Mouse (Mus musculus): ENCODE measurements at regions not wholly inside any gene's neighbourhood (a gene's known extent, or its start where the extent isn't known, plus 50 kb on each side); places are given as distances from the start of the nearest gene placed in this dataset.
A peak's percentile ranks its signal among the peaks of the same experiment; 100 is the strongest.

- no peak for DNase-seq (ENCODE audit: low spot score in 2 of 2)
- intact Hi-C loops (cut with DNase I) = no loop called here
Measured at GRCm38 (mm10) chr17:45341573-45341972, 92.0 kb downstream of the Cdc5l start.

- intact Hi-C loops (cut with DNase I) = no loop called here
- no peak for DNase-seq (ENCODE audit: low spot score in 2 of 2)
Measured at GRCm38 (mm10) chr17:45340851-45341250, 92.7 kb downstream of the Cdc5l start.

GRCm38 (mm10) chr17:45339226-45339625 lies 94.3 kb downstream of the Cdc5l start:
- intact Hi-C loops (cut with DNase I) = no loop called here
- DNase-seq (ENCODE audit: low spot score in 2 of 2) = peak in 1 of 2 experiments; percentile 17

- intact Hi-C loops (cut with DNase I) = no loop called here
- DNase-seq (ENCODE audit: low spot score in 2 of 2) = peak in 1 of 2 experiments; percentile 31
Measured at GRCm38 (mm10) chr17:45338086-45338485, 95.5 kb downstream of the Cdc5l start.

- DNase-seq (ENCODE audit: low spot score in 2 of 2) = peak in 1 of 2 experiments; percentile 20
- intact Hi-C loops (cut with DNase I) = no loop called here
Measured at GRCm38 (mm10) chr17:45335586-45336151, 97.9 kb downstream of the Cdc5l start.

GRCm38 (mm10) chr17:45334732-45335381 lies 98.7 kb downstream of the Cdc5l start:
- intact Hi-C loops (cut with DNase I) = no loop called here
- DNase-seq (ENCODE audit: low spot score in 2 of 2) = peak; percentile 26 to 44

- intact Hi-C loops (cut with DNase I) = no loop called here
Measured at GRCm38 (mm10) chr17:45332321-45332720, 101.2 kb downstream of the Cdc5l start.

GRCm38 (mm10) chr17:45329241-45329640 lies 104.3 kb downstream of the Cdc5l start:
- no peak for DNase-seq (ENCODE audit: low spot score in 2 of 2)
- intact Hi-C loops (cut with DNase I) = no loop called here

More at GRCm38 (mm10) chr17:45332321-45332720, 101.2 kb downstream of the Cdc5l start:
- DNase-seq (ENCODE audit: low spot score in 2 of 2) = no peak

- intact Hi-C loops (cut with DNase I) = no loop called here
- DNase-seq (ENCODE audit: low spot score in 2 of 2) = no peak
Measured at GRCm38 (mm10) chr17:45326726-45327125, 106.8 kb downstream of the Cdc5l start.

GRCm38 (mm10) chr17:45326173-45326572 lies 107.4 kb downstream of the Cdc5l start:
- intact Hi-C loops (cut with DNase I) = no loop called here
- DNase-seq (ENCODE audit: low spot score in 2 of 2) = no peak

GRCm38 (mm10) chr17:45322842-45323241 lies 110.7 kb downstream of the Cdc5l start:
- intact Hi-C loops (cut with DNase I) = no loop called here
- no peak for DNase-seq (ENCODE audit: low spot score in 2 of 2)

- DNase-seq (ENCODE audit: low spot score in 2 of 2) = no peak
- intact Hi-C loops (cut with DNase I) = no loop called here
Measured at GRCm38 (mm10) chr17:45320074-45320473, 113.5 kb downstream of the Cdc5l start.

GRCm38 (mm10) chr17:45318211-45319076 lies 115.1 kb downstream of the Cdc5l start:
- DNase-seq (ENCODE audit: low spot score in 2 of 2) = no peak
- intact Hi-C loops (cut with DNase I) = no loop called here

- intact Hi-C loops (cut with DNase I) = no loop called here
- peak; percentile 46 to 47 for DNase-seq (ENCODE audit: low spot score in 2 of 2)
Measured at GRCm38 (mm10) chr17:45312510-45313266, 120.8 kb downstream of the Cdc5l start.

GRCm38 (mm10) chr17:45306506-45306905 lies 127.0 kb downstream of the Cdc5l start:
- DNase-seq (ENCODE audit: low spot score in 2 of 2) = no peak
- intact Hi-C loops (cut with DNase I) = no loop called here

- peak; percentile 15 to 38 for DNase-seq (ENCODE audit: low spot score in 2 of 2)
- intact Hi-C loops (cut with DNase I) = no loop called here
Measured at GRCm38 (mm10) chr17:45303183-45303582, 130.4 kb downstream of the Cdc5l start.

- intact Hi-C loops (cut with DNase I) = no loop called here
Measured at GRCm38 (mm10) chr17:45298355-45298754, 135.2 kb downstream of the Cdc5l start.

GRCm38 (mm10) chr17:45297860-45298259 lies 135.7 kb downstream of the Cdc5l start:
- no peak for DNase-seq (ENCODE audit: low spot score in 2 of 2)
- intact Hi-C loops (cut with DNase I) = no loop called here

More at GRCm38 (mm10) chr17:45298355-45298754, 135.2 kb downstream of the Cdc5l start:
- no peak for DNase-seq (ENCODE audit: low spot score in 2 of 2)

- intact Hi-C loops (cut with DNase I) = no loop called here
- no peak for DNase-seq (ENCODE audit: low spot score in 2 of 2)
Measured at GRCm38 (mm10) chr17:45296363-45296762, 137.2 kb downstream of the Cdc5l start.

GRCm38 (mm10) chr17:45294886-45295285 lies 138.7 kb downstream of the Cdc5l start:
- intact Hi-C loops (cut with DNase I) = no loop called here

More at GRCm38 (mm10) chr17:45294886-45295285, 138.7 kb downstream of the Cdc5l start:
- no peak for DNase-seq (ENCODE audit: low spot score in 2 of 2)
